Mouse (Mus musculus): ENCODE data around the gene Cdc6. TPM values are rescaled to one million over a fixed set of nuclear protein-coding genes. Genes with fewer than 3 reads are reported as not detected.

The Cdc6 gene
- polyA plus RNA-seq, 1 experiment = 0.82 TPM

GRCm38 (mm10) chr11:98961766-98962165, 54.2 kb downstream of the Cdc6 start:
- Histone ChIP-seq H3K4me3 (replicated peaks) (peak overlapping the region; percentile 8), H3K27me3 (ENCODE audit: control insufficient read depth) (peaks cover 77% of the 10 kb centered on the region), H3K4me1 (ENCODE audit: control insufficient read depth) (peaks cover 43% of the 10 kb centered on the region), H3K9me3 (ENCODE audit: control insufficient read depth, low read length) (peaks cover 5% of the 10 kb centered on the region; the same call in 1 of the 2 replicates), H3K36me3 (ENCODE audit: control insufficient read depth) (peaks cover 3% of the 10 kb centered on the region; the same call in 1 of the 2 replicates)
- no peak for TF ChIP-seq TAL1 (IDR thresholded peaks at IDR 0.05; ENCODE audit: low read length)
- no peak for TF ChIP-seq GATA1 (IDR thresholded peaks at IDR 0.05; ENCODE audit: low read length)

- Histone ChIP-seq H3K27me3 (ENCODE audit: control insufficient read depth) (peaks cover 83% of the 10 kb centered on the region), H3K4me3 (replicated peaks) (no peak overlapping the region), H3K36me3 (ENCODE audit: control insufficient read depth) (peaks cover 7% of the 10 kb centered on the region; the same call in 1 of the 2 replicates), H3K4me1 (ENCODE audit: control insufficient read depth) (peaks cover 46% of the 10 kb centered on the region), H3K9me3 (ENCODE audit: control insufficient read depth, low read length) (peaks cover 5% of the 10 kb centered on the region; the same call in 1 of the 2 replicates)
- no peak for TF ChIP-seq GATA1 (IDR thresholded peaks at IDR 0.05; ENCODE audit: low read length)
- no peak for TF ChIP-seq TAL1 (IDR thresholded peaks at IDR 0.05; ENCODE audit: low read length)
Measured at GRCm38 (mm10) chr11:98962421-98963095, 55.0 kb downstream of the Cdc6 start.

- H3K4me1 ChIP-seq (ENCODE audit: control insufficient read depth) = peaks cover 46% of the 10 kb centered on the region
- peak overlapping the region; percentile 22 for H3K4me3 ChIP-seq (replicated peaks)
- H3K9me3 ChIP-seq (ENCODE audit: control insufficient read depth, low read length) = peaks cover 5% of the 10 kb centered on the region; the same call in 1 of the 2 replicates
- TF ChIP-seq TAL1 (IDR thresholded peaks at IDR 0.05; ENCODE audit: low read length) (no peak), GATA1 (IDR thresholded peaks at IDR 0.05; ENCODE audit: low read length) (no peak)
- H3K36me3 ChIP-seq (ENCODE audit: control insufficient read depth) = peaks cover 9% of the 10 kb centered on the region; the same call in 1 of the 2 replicates
- H3K27me3 ChIP-seq (ENCODE audit: control insufficient read depth) = peaks cover 87% of the 10 kb centered on the region
Measured at GRCm38 (mm10) chr11:98963191-98964021, 55.8 kb downstream of the Cdc6 start.

GRCm38 (mm10) chr11:98964201-98964615, 56.6 kb downstream of the Cdc6 start:
- Histone ChIP-seq H3K36me3 (ENCODE audit: control insufficient read depth) (peaks cover 9% of the 10 kb centered on the region; the same call in 1 of the 2 replicates), H3K4me1 (ENCODE audit: control insufficient read depth) (peaks cover 46% of the 10 kb centered on the region), H3K9me3 (ENCODE audit: control insufficient read depth, low read length) (peaks cover 5% of the 10 kb centered on the region; the same call in 1 of the 2 replicates), H3K4me3 (replicated peaks) (no peak overlapping the region), H3K27me3 (ENCODE audit: control insufficient read depth) (peaks cover 95% of the 10 kb centered on the region)
- TF ChIP-seq GATA1 (IDR thresholded peaks at IDR 0.05; ENCODE audit: low read length) (no peak), TAL1 (IDR thresholded peaks at IDR 0.05; ENCODE audit: low read length) (no peak)

GRCm38 (mm10) chr11:98964616-98965415, 57.2 kb downstream of the Cdc6 start:
- H3K4me1 ChIP-seq (ENCODE audit: control insufficient read depth) = peaks cover 40% of the 10 kb centered on the region
- peaks cover 9% of the 10 kb centered on the region; the same call in 1 of the 2 replicates for H3K36me3 ChIP-seq (ENCODE audit: control insufficient read depth)

GRCm38 (mm10) chr11:98965416-98966077, 57.9 kb downstream of the Cdc6 start:
- H3K9me3 ChIP-seq (ENCODE audit: control insufficient read depth, low read length) = peaks cover 5% of the 10 kb centered on the region; the same call in 1 of the 2 replicates
- H3K27me3 ChIP-seq (ENCODE audit: control insufficient read depth) = peaks cover 92% of the 10 kb centered on the region
- TF ChIP-seq TAL1 (IDR thresholded peaks at IDR 0.05; ENCODE audit: low read length) (no peak), GATA1 (IDR thresholded peaks at IDR 0.05; ENCODE audit: low read length) (no peak)
- H3K4me3 ChIP-seq (replicated peaks) = no peak overlapping the region
- H3K4me1 ChIP-seq (ENCODE audit: control insufficient read depth) = peaks cover 32% of the 10 kb centered on the region
- peaks cover 12% of the 10 kb centered on the region; the same call in 1 of the 2 replicates for H3K36me3 ChIP-seq (ENCODE audit: control insufficient read depth)

More at GRCm38 (mm10) chr11:98964616-98965415, 57.2 kb downstream of the Cdc6 start:
- Histone ChIP-seq H3K27me3 (ENCODE audit: control insufficient read depth) (peaks cover 94% of the 10 kb centered on the region), H3K9me3 (ENCODE audit: control insufficient read depth, low read length) (peaks cover 5% of the 10 kb centered on the region; the same call in 1 of the 2 replicates), H3K4me3 (replicated peaks) (no peak overlapping the region)
- TF ChIP-seq GATA1 (IDR thresholded peaks at IDR 0.05; ENCODE audit: low read length) (no peak), TAL1 (IDR thresholded peaks at IDR 0.05; ENCODE audit: low read length) (no peak)

GRCm38 (mm10) chr11:98966499-98967141, 59.0 kb downstream of the Cdc6 start:
- H3K4me1 ChIP-seq (ENCODE audit: control insufficient read depth) = peaks cover 24% of the 10 kb centered on the region
- TF ChIP-seq GATA1 (IDR thresholded peaks at IDR 0.05; ENCODE audit: low read length) (no peak), TAL1 (IDR thresholded peaks at IDR 0.05; ENCODE audit: low read length) (no peak)
- peaks cover 81% of the 10 kb centered on the region for H3K27me3 ChIP-seq (ENCODE audit: control insufficient read depth)
- no peak overlapping the region for H3K4me3 ChIP-seq (replicated peaks)
- peaks cover 3% of the 10 kb centered on the region; the same call in 1 of the 2 replicates for H3K9me3 ChIP-seq (ENCODE audit: control insufficient read depth, low read length)
- H3K36me3 ChIP-seq (ENCODE audit: control insufficient read depth) = peaks cover 18% of the 10 kb centered on the region; the same call in 1 of the 2 replicates

Data from erythroblast, embryonic 14.5 days (primary cell).